Mouse (Mus musculus): ENCODE results near the gene Sec16a. TPM values are rescaled to one million over a fixed set of nuclear protein-coding genes. Genes with fewer than 3 reads are reported as not detected.
A peak's percentile ranks its signal among the peaks of the same experiment; 100 is the strongest.

Gene Sec16a
- 7.8 and 8.0 TPM in 2 replicates for polyA plus RNA-seq (2015; fragmentation: Nextera tagmentation; extraction: Ambion mirVana)

- H3K9me3 ChIP-seq (ENCODE audit: low read length) = no peaks in the 10 kb centered on the region
- peak within 1 kb of the TSS; percentile 86 for H3K4me3 ChIP-seq (ENCODE audit: low read depth, low read length)
- TF ChIP-seq CTCF (IDR thresholded peaks at IDR 0.05; ENCODE audit: low read depth) = no peak; the same call in 1 of the 2 replicates
- TF ChIP-seq EP300 (IDR thresholded peaks at IDR 0.05; ENCODE audit: low read depth) = no peak
- H3K4me1 ChIP-seq (ENCODE audit: insufficient read depth) = peaks cover 24% of the 10 kb centered on the region
- peak; percentile 100 for DNase-seq
- H3K27me3 ChIP-seq (ENCODE audit: insufficient read depth, low read length) = no peaks in the 10 kb centered on the region
- WGBS (ENCODE audit: insufficient replicate concordance) = 0% methylated on average over 58 of the region's 61 CpGs
- peak within 1 kb of the TSS; percentile 98 for H3K4me2 ChIP-seq (ENCODE audit: low read depth, low read length)
- peak within 1 kb of the TSS; percentile 91 for H3K9ac ChIP-seq (replicated peaks)
- peaks cover 18% of the 10 kb centered on the region for H3K36me3 ChIP-seq (replicated peaks; ENCODE audit: insufficient read depth, low read length)
- peak; percentile 87 for ATAC-seq
- H3K27ac ChIP-seq (ENCODE audit: low read depth) = peak within 1 kb of the TSS; percentile 97
These were observed at the start of gene Sec16a for GRCm38 (mm10) chr2:26444946-26445665. TSS of gene Sec16a (minus strand) at chr2:26445216.

DNA sequence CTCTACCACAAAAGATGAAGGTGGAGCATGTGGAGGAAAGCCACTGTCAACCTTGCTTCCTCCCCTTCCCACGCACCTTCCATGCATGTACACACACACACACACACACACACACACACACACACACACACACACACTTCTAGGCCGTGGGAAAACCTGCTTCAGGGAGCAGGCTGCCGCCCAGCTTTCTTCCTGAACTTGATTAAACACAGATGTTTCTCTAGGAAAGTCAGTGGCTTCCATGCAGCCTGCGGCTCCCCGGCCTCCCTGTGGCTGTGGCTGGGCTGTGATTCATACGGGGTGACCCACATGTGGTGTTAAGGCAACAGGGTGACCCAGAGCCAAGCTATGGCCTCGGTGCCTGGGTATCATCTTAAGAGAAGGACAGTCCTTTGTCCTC is 49.4 kb upstream of the Sec16a start:
- H3K27ac ChIP-seq (ENCODE audit: low read depth) = 0 out of 2 replicates have a peak overlapping the region, but pooled peaks have one; percentile 48
- no peak for TF ChIP-seq CTCF (IDR thresholded peaks at IDR 0.05; ENCODE audit: low read depth)
- TF ChIP-seq EP300 (IDR thresholded peaks at IDR 0.05; ENCODE audit: low read depth) = no peak
- H3K9ac ChIP-seq (replicated peaks) = no peak overlapping the region; the same call in 1 of the 2 replicates
- H3K27me3 ChIP-seq (ENCODE audit: insufficient read depth, low read length) = no peaks in the 10 kb centered on the region
- ATAC-seq (no peak), DNase-seq (no peak)
- H3K9me3 ChIP-seq (ENCODE audit: low read length) = no peaks in the 10 kb centered on the region
- peaks cover 7% of the 10 kb centered on the region for H3K36me3 ChIP-seq (replicated peaks; ENCODE audit: insufficient read depth, low read length)
- no peak overlapping the region for H3K4me3 ChIP-seq (ENCODE audit: low read depth, low read length)
- 46% methylated on average over 7 of the region's 7 CpGs for WGBS (ENCODE audit: insufficient replicate concordance)
- no peak overlapping the region for H3K4me2 ChIP-seq (ENCODE audit: low read depth, low read length)
- peaks cover 58% of the 10 kb centered on the region for H3K4me1 ChIP-seq (ENCODE audit: insufficient read depth)

- peaks cover 61% of the 10 kb centered on the region for H3K4me1 ChIP-seq (ENCODE audit: insufficient read depth)
- TF ChIP-seq CTCF (IDR thresholded peaks at IDR 0.05; ENCODE audit: low read depth) = no peak
- peak; percentile 27 for TF ChIP-seq EP300 (IDR thresholded peaks at IDR 0.05; ENCODE audit: low read depth)
- H3K9me3 ChIP-seq (ENCODE audit: low read length) = no peaks in the 10 kb centered on the region
- H3K27ac ChIP-seq (ENCODE audit: low read depth) = peak overlapping the region; percentile 83
- ATAC-seq (peak; percentile 47), DNase-seq (no peak)
- H3K27me3 ChIP-seq (ENCODE audit: insufficient read depth, low read length) = no peaks in the 10 kb centered on the region
- WGBS (ENCODE audit: insufficient replicate concordance) = 20% methylated on average over 9 of the region's 9 CpGs
- no peak overlapping the region for H3K4me3 ChIP-seq (ENCODE audit: low read depth, low read length)
- H3K4me2 ChIP-seq (ENCODE audit: low read depth, low read length) = peak overlapping the region; percentile 53
- peaks cover 2% of the 10 kb centered on the region; the same call in 1 of the 2 replicates for H3K36me3 ChIP-seq (replicated peaks; ENCODE audit: insufficient read depth, low read length)
- peak overlapping the region; percentile 26; the same call in 1 of the 2 replicates for H3K9ac ChIP-seq (replicated peaks)
These were observed 48.2 kb upstream of the Sec16a start for GRCm38 (mm10) chr2:26493021-26493781.

DNA sequence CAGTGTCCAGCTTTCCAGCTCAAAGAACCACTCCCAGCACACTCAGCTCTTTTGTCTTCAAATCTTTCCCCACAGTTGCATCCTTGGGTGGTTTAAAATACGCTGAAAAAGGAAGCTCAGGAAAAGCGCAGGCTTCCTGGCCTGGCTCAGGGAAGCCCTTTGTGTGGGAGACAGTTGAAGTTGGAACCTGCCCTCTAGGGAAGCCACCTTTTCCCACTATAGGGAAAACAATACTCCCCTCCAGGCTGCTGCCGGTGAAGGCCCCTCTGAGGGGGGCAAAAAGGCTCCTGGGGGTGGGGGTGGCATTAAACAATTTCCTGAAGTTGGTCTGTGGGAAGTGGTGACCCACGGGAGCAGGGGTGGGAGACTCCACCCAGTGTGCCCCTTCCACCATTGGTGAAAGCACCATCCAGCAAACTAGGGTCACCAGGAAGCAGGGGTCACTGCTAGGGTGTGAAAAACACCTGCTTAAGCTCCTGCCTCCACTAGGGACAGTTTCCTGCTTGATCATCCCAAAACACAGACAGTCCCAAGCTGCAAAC is 45.8 kb upstream of the Sec16a start:
- Histone ChIP-seq H3K36me3 (replicated peaks; ENCODE audit: insufficient read depth, low read length) (0 out of 2 replicates have a peak, but pooled peaks cover 2% of the 10 kb centered on the region), H3K27ac (ENCODE audit: low read depth) (peak overlapping the region; percentile 13), H3K9me3 (ENCODE audit: low read length) (no peaks in the 10 kb centered on the region), H3K4me2 (ENCODE audit: low read depth, low read length) (no peak overlapping the region), H3K4me3 (ENCODE audit: low read depth, low read length) (no peak overlapping the region), H3K4me1 (ENCODE audit: insufficient read depth) (peaks cover 70% of the 10 kb centered on the region), H3K9ac (replicated peaks) (no peak overlapping the region), H3K27me3 (ENCODE audit: insufficient read depth, low read length) (no peaks in the 10 kb centered on the region)
- 30% methylated on average over 4 of the region's 4 CpGs for WGBS (ENCODE audit: insufficient replicate concordance)
- DNase-seq = no peak
- no peak for ATAC-seq
- TF ChIP-seq CTCF (IDR thresholded peaks at IDR 0.05; ENCODE audit: low read depth) = no peak
- no peak for TF ChIP-seq EP300 (IDR thresholded peaks at IDR 0.05; ENCODE audit: low read depth)

DNA sequence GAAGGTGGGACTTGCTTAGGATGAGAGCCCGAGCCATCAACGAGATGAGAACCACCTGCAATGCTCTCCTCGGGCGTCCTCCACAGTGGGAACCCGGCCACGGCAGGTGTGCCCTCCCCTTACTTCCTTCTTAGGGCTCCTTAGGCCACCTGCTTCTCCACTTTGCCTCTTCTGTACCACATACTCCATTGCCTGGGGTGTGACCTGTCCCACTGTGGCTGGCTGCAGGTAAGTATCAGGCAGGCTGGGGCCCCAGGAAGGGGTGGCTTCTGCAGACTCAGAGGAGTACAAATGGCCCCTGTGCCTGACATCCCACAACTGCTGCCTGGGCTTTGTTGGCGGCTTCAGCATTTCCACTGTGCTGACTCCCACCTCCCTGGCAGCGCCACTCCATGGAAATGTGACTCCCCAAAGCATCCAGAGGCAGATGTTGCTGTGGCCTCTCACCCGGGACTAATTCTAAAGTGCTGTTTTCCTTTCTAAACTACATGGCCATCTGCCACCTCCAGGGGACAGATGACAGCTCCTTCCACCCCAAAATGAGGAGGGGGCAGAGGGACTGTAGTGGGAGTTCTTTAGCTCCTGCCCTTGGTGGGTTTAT is 43.6 kb upstream of the Sec16a start:
- Histone ChIP-seq H3K4me2 (ENCODE audit: low read depth, low read length) (no peak overlapping the region), H3K9me3 (ENCODE audit: low read length) (no peaks in the 10 kb centered on the region), H3K27ac (ENCODE audit: low read depth) (no peak overlapping the region), H3K9ac (replicated peaks) (no peak overlapping the region), H3K4me1 (ENCODE audit: insufficient read depth) (peaks cover 74% of the 10 kb centered on the region), H3K36me3 (replicated peaks; ENCODE audit: insufficient read depth, low read length) (no peaks in the 10 kb centered on the region), H3K27me3 (ENCODE audit: insufficient read depth, low read length) (no peaks in the 10 kb centered on the region), H3K4me3 (ENCODE audit: low read depth, low read length) (no peak overlapping the region)
- DNase-seq = no peak
- TF ChIP-seq EP300 (IDR thresholded peaks at IDR 0.05; ENCODE audit: low read depth) (no peak), CTCF (IDR thresholded peaks at IDR 0.05; ENCODE audit: low read depth) (no peak)
- 61% methylated on average over 9 of the region's 9 CpGs for WGBS (ENCODE audit: insufficient replicate concordance)
- no peak for ATAC-seq
